Mouse (Mus musculus): ENCODE data around the gene Slc25a12. TPM values are rescaled to one million over a fixed set of nuclear protein-coding genes. Genes with fewer than 3 reads are reported as not detected.

Gene Slc25a12
- polyA plus RNA-seq (2012; rRNA removed): 5.1 and 8.4 TPM in 2 replicates

GRCm38 (mm10) chr2:71367125-71367880 is at the start of gene Slc25a12:
Gene Slc25a12, minus strand, starts transcription at chr2:71367749.
- Histone ChIP-seq H3K4me1 (ENCODE audit: control insufficient read depth, insufficient read depth, insufficient read length, low read length) (0 out of 2 replicates have a peak, but pooled peaks cover 2% of the 10 kb centered on the region), H3K27ac (ENCODE audit: insufficient read depth, low read depth, low read length) (peak within 1 kb of the TSS; percentile 58), H3K27me3 (ENCODE audit: control insufficient read depth, insufficient read depth, low read length) (no peaks in the 10 kb centered on the region), H3K36me3 (ENCODE audit: control insufficient read depth, insufficient read depth, low read length) (no peaks in the 10 kb centered on the region), H3K4me3 (ENCODE audit: low read depth, low read length) (peak within 1 kb of the TSS; percentile 77)
- WGBS: under 1% methylated on average over 57 of the region's 57 CpGs
- TF ChIP-seq POLR2A (IDR thresholded peaks at IDR 0.05; ENCODE audit: low read depth, low read length) (peak; percentile 51; the same call in 1 of the 2 replicates), CTCF (IDR thresholded peaks at IDR 0.05; ENCODE audit: extremely low read depth, insufficient read length, insufficient replicate concordance, low read depth, low read length) (no peak)

GRCm38 (mm10) chr2:71405613-71406012 is 38.1 kb upstream of the Slc25a12 start:
- Histone ChIP-seq H3K4me1 (ENCODE audit: control insufficient read depth, insufficient read depth, insufficient read length, low read length) (no peaks in the 10 kb centered on the region), H3K27ac (ENCODE audit: insufficient read depth, low read depth, low read length) (no peak overlapping the region), H3K36me3 (ENCODE audit: control insufficient read depth, insufficient read depth, low read length) (peaks cover 4% of the 10 kb centered on the region; the same call in 1 of the 2 replicates), H3K4me3 (ENCODE audit: low read depth, low read length) (no peak overlapping the region), H3K27me3 (ENCODE audit: control insufficient read depth, insufficient read depth, low read length) (no peaks in the 10 kb centered on the region)
- TF ChIP-seq CTCF (IDR thresholded peaks at IDR 0.05; ENCODE audit: extremely low read depth, insufficient read length, insufficient replicate concordance, low read depth, low read length) (no peak), POLR2A (IDR thresholded peaks at IDR 0.05; ENCODE audit: low read depth, low read length) (no peak)
- WGBS: 54% methylated on average over 1 of the region's 1 CpGs

- H3K27ac ChIP-seq (ENCODE audit: insufficient read depth, low read depth, low read length): no peak overlapping the region
- no peaks in the 10 kb centered on the region for H3K36me3 ChIP-seq (ENCODE audit: control insufficient read depth, insufficient read depth, low read length)
- no peaks in the 10 kb centered on the region for H3K27me3 ChIP-seq (ENCODE audit: control insufficient read depth, insufficient read depth, low read length)
- TF ChIP-seq CTCF (IDR thresholded peaks at IDR 0.05; ENCODE audit: extremely low read depth, insufficient read length, insufficient replicate concordance, low read depth, low read length) (no peak), POLR2A (IDR thresholded peaks at IDR 0.05; ENCODE audit: low read depth, low read length) (no peak)
- 27% methylated on average over 9 of the region's 9 CpGs for WGBS
- peaks cover 2% of the 10 kb centered on the region for H3K4me1 ChIP-seq (ENCODE audit: control insufficient read depth, insufficient read depth, insufficient read length, low read length)
- H3K4me3 ChIP-seq (ENCODE audit: low read depth, low read length): peak overlapping the region; percentile 89; the same call in 1 of the 2 replicates
These were observed 22.3 kb upstream of the Slc25a12 start for GRCm38 (mm10) chr2:71389864-71390263.

GRCm38 (mm10) chr2:71388951-71389763 is 21.6 kb upstream of the Slc25a12 start, which contains the start of gene Hat1:
Gene Hat1, plus strand, starts transcription at chr2:71388958.
- H3K27ac ChIP-seq (ENCODE audit: insufficient read depth, low read depth, low read length): no peak within 1 kb of the TSS

GRCm38 (mm10) chr2:71387766-71388165 is 20.2 kb upstream of the Slc25a12 start:
- TF ChIP-seq CTCF (IDR thresholded peaks at IDR 0.05; ENCODE audit: extremely low read depth, insufficient read length, insufficient replicate concordance, low read depth, low read length) (no peak), POLR2A (IDR thresholded peaks at IDR 0.05; ENCODE audit: low read depth, low read length) (no peak)
- Histone ChIP-seq H3K27me3 (ENCODE audit: control insufficient read depth, insufficient read depth, low read length) (no peaks in the 10 kb centered on the region), H3K4me1 (ENCODE audit: control insufficient read depth, insufficient read depth, insufficient read length, low read length) (peaks cover 2% of the 10 kb centered on the region), H3K27ac (ENCODE audit: insufficient read depth, low read depth, low read length) (no peak overlapping the region), H3K4me3 (ENCODE audit: low read depth, low read length) (no peak overlapping the region), H3K36me3 (ENCODE audit: control insufficient read depth, insufficient read depth, low read length) (no peaks in the 10 kb centered on the region)
- 91% methylated on average over 6 of the region's 6 CpGs for WGBS

More at GRCm38 (mm10) chr2:71388951-71389763, 21.6 kb upstream of the Slc25a12 start, which contains the start of gene Hat1:
- no peaks in the 10 kb centered on the region for H3K27me3 ChIP-seq (ENCODE audit: control insufficient read depth, insufficient read depth, low read length)
- no peaks in the 10 kb centered on the region for H3K36me3 ChIP-seq (ENCODE audit: control insufficient read depth, insufficient read depth, low read length)
- H3K4me1 ChIP-seq (ENCODE audit: control insufficient read depth, insufficient read depth, insufficient read length, low read length): peaks cover 2% of the 10 kb centered on the region
- H3K4me3 ChIP-seq (ENCODE audit: low read depth, low read length): peak within 1 kb of the TSS; percentile 89
- TF ChIP-seq CTCF (IDR thresholded peaks at IDR 0.05; ENCODE audit: extremely low read depth, insufficient read length, insufficient replicate concordance, low read depth, low read length) (no peak), POLR2A (IDR thresholded peaks at IDR 0.05; ENCODE audit: low read depth, low read length) (peak; percentile 50; the same call in 1 of the 2 replicates)
- under 1% methylated on average over 66 of the region's 66 CpGs for WGBS

GRCm38 (mm10) chr2:71383890-71384289 is 16.3 kb upstream of the Slc25a12 start:
- WGBS: 20% methylated on average over 11 of the region's 11 CpGs
- peak overlapping the region; percentile 61 for H3K4me3 ChIP-seq (ENCODE audit: low read depth, low read length)
- TF ChIP-seq CTCF (IDR thresholded peaks at IDR 0.05; ENCODE audit: extremely low read depth, insufficient read length, insufficient replicate concordance, low read depth, low read length) (no peak), POLR2A (IDR thresholded peaks at IDR 0.05; ENCODE audit: low read depth, low read length) (no peak)

More at GRCm38 (mm10) chr2:71383890-71384289, 16.3 kb upstream of the Slc25a12 start:
- no peaks in the 10 kb centered on the region for H3K36me3 ChIP-seq (ENCODE audit: control insufficient read depth, insufficient read depth, low read length)
- no peaks in the 10 kb centered on the region for H3K27me3 ChIP-seq (ENCODE audit: control insufficient read depth, insufficient read depth, low read length)
- H3K27ac ChIP-seq (ENCODE audit: insufficient read depth, low read depth, low read length): no peak overlapping the region
- no peaks in the 10 kb centered on the region for H3K4me1 ChIP-seq (ENCODE audit: control insufficient read depth, insufficient read depth, insufficient read length, low read length)

Measured in small intestine, adult 2 months (tissue).